Mouse (Mus musculus) liver, adult 2 months (tissue): Measurements from ENCODE around the gene Rbl1.

Source experiments
- CTCF ChIP-seq: fragments of 200-500 bp; IDR thresholded peaks from 2 replicates; pipeline ENCODE4 v1.5.1; 2011; ENCODE audit warnings: low read depth, low read length, control low read depth
- POLR2A ChIP-seq: fragments of 200-500 bp; IDR thresholded peaks from 2 replicates; pipeline ENCODE4 v1.6.1; 2011; ENCODE audit warnings: low read length, control low read depth; ENCODE audit not compliant: insufficient read depth; ENCODE audit errors: extremely low read depth

DNA sequence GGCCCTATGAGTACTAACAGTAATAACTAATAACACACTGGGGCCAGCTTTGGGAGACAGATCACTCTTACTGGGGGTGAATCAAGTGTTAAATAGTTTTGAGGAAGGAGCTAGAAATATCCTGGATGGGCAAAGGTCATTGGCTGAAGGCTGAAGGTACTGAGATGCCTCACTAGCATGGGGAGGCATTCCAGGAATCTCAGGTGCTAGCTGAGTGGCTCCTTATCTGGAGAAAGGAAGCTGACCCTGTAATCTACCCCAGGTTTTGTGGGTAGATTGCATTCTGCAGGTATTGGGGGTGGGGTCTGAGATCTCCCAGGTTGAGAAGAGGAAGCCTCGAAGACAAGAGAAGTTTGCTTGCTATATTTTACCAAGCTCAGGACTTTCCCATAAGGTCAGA lies 59.2 kb downstream of the Rbl1 start:
- TF ChIP-seq CTCF (no peak), POLR2A (no peak)
